Mouse (Mus musculus) intestine, postnatal 0 days (tissue): ENCODE measurements around the gene Camta1. TPM values are rescaled to one million over a fixed set of nuclear protein-coding genes. Genes with fewer than 3 reads are reported as not detected.

Experiments used
- ATAC-seq: fragments of 200-750 bp; cut with Nextera tagmentation; 2 replicates; pipeline ENCODE4 v1.8.0; 2017; ENCODE audit warnings: mild to moderate bottlenecking, moderate TSS enrichment, moderate library complexity
- H3K27ac ChIP-seq: fragments of 300-500 bp; sonication (generic); 2 replicates; pipeline ENCODE4 v1.5.1; 2014; ENCODE audit warnings: mild to moderate bottlenecking, low read depth, low read length, moderate library complexity
- H3K27me3 ChIP-seq: fragments of 300-500 bp; sonication (generic); replicated peaks from 2 replicates; pipeline ENCODE4 v1.6.1; 2014; ENCODE audit warnings: low read length, mixed read lengths; ENCODE audit not compliant: control insufficient read depth, insufficient read depth
- H3K36me3 ChIP-seq: fragments of 300-500 bp; sonication (generic); 2 replicates; pipeline ENCODE4 v1.6.1; 2014; ENCODE audit warnings: mild to moderate bottlenecking, moderate library complexity; ENCODE audit not compliant: control insufficient read depth, insufficient read depth
- H3K4me1 ChIP-seq: fragments of 300-500 bp; sonication (generic); replicated peaks from 2 replicates; pipeline ENCODE4 v1.6.1; 2014; ENCODE audit warnings: antibody characterized with exemption, low read length, mixed read lengths; ENCODE audit not compliant: control insufficient read depth, insufficient read depth
- H3K4me2 ChIP-seq: fragments of 300-500 bp; sonication (generic); replicated peaks from 2 replicates; pipeline ENCODE4 v1.6.1; 2014; ENCODE audit warnings: low read depth, mild to moderate bottlenecking, moderate library complexity
- H3K4me3 ChIP-seq: fragments of 300-500 bp; sonication (generic); 2 replicates; pipeline ENCODE4 v1.5.1; 2014; ENCODE audit warnings: low read depth, low read length
- H3K9ac ChIP-seq: fragments of 300-500 bp; sonication (generic); 2 replicates; pipeline ENCODE4 v1.6.1; 2014; ENCODE audit warnings: mild to moderate bottlenecking, low read depth, low read length
- H3K9me3 ChIP-seq: fragments of 300-500 bp; sonication (generic); 2 replicates; pipeline ENCODE4 v1.6.1; 2016; ENCODE audit warnings: mixed run types; ENCODE audit not compliant: control insufficient read depth
- CTCF ChIP-seq: sonication (generic); IDR thresholded peaks from 2 replicates; pipeline ENCODE4 v1.5.1; 2016; ENCODE audit warnings: low read depth, mild to moderate bottlenecking, control low read depth, antibody characterized with exemption, moderate library complexity
- WGBS: fragments of 180-500 bp; shearing (Covaris S2); extraction: QIAGEN DNeasy Blood & Tissue Kit; methylation state at CpG from one replicate; pipeline ENCODE4 v1.1.7; 2014; 5-methylcytosine and 5-hydroxymethylcytosine counted together
- polyA plus RNA-seq: library from polyadenylated mRNA; unstranded; fragments of >200 nt; fragmentation: Nextera tagmentation; extraction: Ambion mirVana; gene quantifications from 2 replicates; pipeline ENCODE4 v1.2.1, GENCODE M21; 2015

The Camta1 gene
- polyA plus RNA-seq, 1 experiment from 2014 or later: 54.1 TPM

DNA sequence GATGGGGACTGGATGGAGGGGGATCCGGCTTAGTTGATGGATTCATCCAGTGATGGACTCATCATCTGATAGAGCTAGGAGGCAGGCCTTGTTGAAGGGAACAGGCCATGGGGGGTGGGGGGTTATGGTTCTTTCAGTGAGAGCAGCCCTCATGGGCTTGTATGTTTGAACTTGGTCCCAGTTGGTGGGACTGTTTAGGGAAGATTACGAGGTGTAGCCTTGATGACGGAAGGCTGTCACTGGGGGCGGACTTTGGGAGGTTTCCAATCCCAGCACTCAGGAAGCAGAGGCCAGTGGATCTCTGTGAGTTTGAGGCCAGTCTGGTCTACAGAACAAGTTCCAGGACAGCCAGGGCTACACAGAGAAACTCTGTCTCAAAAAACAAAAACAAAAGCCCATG is 132.6 kb downstream of the Camta1 start:
- no peaks in the 10 kb centered on the region for H3K4me1 ChIP-seq
- H3K27me3 ChIP-seq: no peaks in the 10 kb centered on the region
- no peaks in the 10 kb centered on the region for H3K36me3 ChIP-seq
- no peak overlapping the region for H3K4me3 ChIP-seq
- no peak for TF ChIP-seq CTCF
- H3K9ac ChIP-seq: no peak overlapping the region
- H3K9me3 ChIP-seq: no peaks in the 10 kb centered on the region
- 76% methylated on average over 4 of the region's 4 CpGs for WGBS
- H3K27ac ChIP-seq: no peak overlapping the region
- H3K4me2 ChIP-seq: no peak overlapping the region
- ATAC-seq: no peak

DNA sequence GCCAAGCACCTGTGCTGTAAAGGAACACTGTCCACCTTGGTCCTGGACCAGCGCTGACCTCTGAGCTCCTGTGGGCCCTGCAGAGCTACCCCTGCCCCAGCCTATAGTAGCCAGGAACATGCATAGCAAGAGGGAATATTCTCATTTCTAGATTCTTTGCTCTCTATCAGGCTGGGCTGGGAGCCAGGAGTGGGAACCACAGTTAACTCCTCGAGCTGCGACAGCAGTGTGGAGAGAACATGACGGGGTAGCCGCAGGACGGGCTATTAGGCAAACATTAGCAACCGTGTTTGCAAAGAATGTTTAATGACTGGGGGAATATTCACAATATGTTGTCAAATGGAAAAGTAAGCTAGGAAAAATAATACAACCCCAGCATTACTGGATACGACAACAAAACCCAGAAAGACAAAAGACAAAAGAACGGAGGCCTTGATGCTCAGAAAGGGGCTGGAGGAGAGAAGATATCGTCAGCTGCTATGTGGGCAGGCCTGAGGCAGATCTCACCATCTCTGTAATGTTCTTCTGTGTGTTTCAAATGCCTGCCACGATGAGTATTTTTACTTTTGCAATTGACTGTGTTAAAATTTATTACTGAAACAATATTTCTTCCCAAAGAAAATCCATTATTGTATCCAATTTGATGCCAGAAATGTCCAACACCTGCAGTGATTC is 133.1 kb downstream of the Camta1 start:
- Histone ChIP-seq H3K27ac (no peak overlapping the region), H3K4me1 (no peaks in the 10 kb centered on the region), H3K27me3 (no peaks in the 10 kb centered on the region), H3K36me3 (no peaks in the 10 kb centered on the region), H3K9me3 (no peaks in the 10 kb centered on the region), H3K4me3 (no peak overlapping the region), H3K9ac (no peak overlapping the region), H3K4me2 (no peak overlapping the region)
- 69% methylated on average over 11 of the region's 11 CpGs for WGBS
- no peak for ATAC-seq
- TF ChIP-seq CTCF: no peak

DNA sequence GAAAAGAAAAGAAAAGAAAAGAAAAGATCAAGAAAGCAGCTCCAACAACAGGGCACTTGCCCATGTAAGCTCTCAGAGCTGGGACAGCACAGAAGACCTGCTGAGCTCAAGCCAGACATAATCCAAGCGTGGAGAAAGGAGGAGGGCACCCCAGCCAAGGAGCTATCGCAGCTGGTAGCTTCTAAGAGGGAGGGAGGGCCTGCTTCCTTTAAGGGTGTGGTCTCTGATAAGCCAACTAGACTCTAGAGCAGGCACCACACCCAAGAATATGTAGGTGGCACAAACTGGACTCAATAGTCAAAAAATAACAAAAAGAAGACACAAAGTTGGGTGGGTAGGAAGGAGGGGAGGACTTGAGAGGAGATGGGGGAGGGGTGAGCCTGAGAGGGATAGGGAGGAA is 135.3 kb downstream of the Camta1 start:
- Histone ChIP-seq H3K9ac (no peak overlapping the region), H3K4me3 (no peak overlapping the region), H3K4me1 (no peaks in the 10 kb centered on the region), H3K27ac (no peak overlapping the region), H3K27me3 (no peaks in the 10 kb centered on the region), H3K9me3 (no peaks in the 10 kb centered on the region), H3K4me2 (no peak overlapping the region), H3K36me3 (no peaks in the 10 kb centered on the region)
- no peak for TF ChIP-seq CTCF
- no peak for ATAC-seq
- WGBS: 56% methylated on average over 2 of the region's 2 CpGs

DNA sequence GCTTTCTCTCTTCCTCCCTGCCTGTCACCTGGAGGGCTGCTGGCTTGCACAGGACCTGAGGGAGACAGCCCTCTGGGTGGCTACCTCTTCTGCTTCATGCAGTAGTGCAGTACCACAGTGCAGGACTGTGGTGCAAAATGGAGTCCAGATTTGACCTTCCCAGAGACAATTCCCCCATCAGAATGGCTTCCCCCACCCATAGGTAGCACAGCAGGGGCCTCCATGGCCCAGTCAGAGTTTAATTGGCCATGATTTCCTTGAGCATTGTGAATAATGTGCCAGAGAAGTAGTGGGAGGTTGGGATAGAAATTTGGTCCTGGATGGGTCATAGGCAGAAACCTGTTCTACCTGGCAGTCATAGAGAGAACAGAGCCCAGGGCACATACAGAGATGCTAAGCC is 136.8 kb downstream of the Camta1 start:
- no peak for TF ChIP-seq CTCF
- Histone ChIP-seq H3K4me3 (no peak overlapping the region), H3K9ac (no peak overlapping the region), H3K27me3 (no peaks in the 10 kb centered on the region), H3K27ac (no peak overlapping the region), H3K4me1 (no peaks in the 10 kb centered on the region), H3K9me3 (no peaks in the 10 kb centered on the region), H3K4me2 (no peak overlapping the region), H3K36me3 (no peaks in the 10 kb centered on the region)
- no peak for ATAC-seq

DNA sequence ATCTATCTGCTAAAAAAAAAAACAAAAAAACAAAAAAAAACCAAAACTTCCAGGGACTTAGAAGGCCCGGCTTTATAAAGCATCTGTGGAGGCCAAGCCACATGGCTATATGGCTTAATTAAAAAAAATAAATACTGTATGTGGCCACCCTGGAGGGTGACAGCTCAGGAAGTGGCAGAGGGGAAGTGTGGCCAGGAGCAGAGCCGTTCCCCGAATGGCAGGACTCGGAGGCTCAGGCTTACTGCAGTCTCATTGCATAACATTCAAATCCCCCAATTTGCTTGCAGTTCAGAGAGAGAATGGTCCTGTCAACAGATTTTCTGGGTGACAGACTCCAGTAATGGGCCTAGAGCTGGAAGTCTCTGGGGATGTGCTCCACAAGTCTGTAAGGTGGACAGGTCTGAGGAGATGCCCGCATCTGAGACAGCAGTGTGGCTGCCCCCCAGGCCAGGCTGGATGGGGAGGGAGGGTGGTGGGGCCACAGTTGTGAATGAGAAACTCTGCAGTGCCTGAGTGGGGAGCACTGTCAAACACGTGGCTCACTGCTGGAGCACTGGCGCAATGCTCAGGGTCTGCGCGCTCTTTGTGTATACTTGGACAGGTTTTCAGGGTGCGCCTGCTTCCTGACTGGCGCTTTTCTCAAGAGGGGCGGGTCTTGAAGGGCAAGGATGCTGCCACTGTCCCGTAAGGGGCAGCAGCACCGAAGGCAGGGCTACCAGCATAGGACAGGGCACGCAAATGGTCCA is 140.8 kb downstream of the Camta1 start:
- Histone ChIP-seq H3K27me3 (no peaks in the 10 kb centered on the region), H3K27ac (no peak overlapping the region), H3K9me3 (no peaks in the 10 kb centered on the region), H3K36me3 (no peaks in the 10 kb centered on the region), H3K9ac (no peak overlapping the region), H3K4me3 (no peak overlapping the region), H3K4me2 (no peak overlapping the region), H3K4me1 (no peaks in the 10 kb centered on the region)
- ATAC-seq: no peak
- WGBS: 88% methylated on average over 15 of the region's 15 CpGs
- TF ChIP-seq CTCF: no peak

DNA sequence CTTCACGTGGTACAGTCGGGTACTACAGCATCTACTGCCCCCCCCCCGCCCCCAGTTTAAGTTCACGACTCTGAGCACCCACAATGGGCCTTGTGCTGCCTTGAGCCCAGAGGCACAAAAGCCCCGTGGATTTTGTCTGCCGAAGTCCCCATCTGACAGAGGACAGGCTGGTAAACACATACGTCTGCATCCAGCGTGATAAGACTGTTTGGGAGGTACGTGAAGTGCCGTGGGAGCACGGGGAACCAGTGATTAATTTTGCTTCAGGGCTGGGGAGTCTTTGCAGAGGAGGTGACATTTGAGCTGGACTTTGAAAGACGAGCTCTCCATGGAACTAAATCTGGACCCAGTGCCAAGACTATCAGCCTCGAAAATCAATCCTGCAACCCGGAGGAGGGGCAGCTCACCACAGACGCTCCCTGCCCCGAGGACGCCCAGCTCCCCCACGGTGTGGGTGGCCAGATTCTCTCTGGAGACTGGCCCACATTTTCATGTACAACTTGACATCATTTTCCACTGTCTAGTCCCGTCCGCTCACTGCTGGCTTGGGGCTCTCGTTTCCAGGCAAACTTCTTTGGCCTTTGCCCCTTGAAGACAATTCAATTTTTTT is 142.7 kb downstream of the Camta1 start:
- H3K9me3 ChIP-seq: no peaks in the 10 kb centered on the region
- no peak for TF ChIP-seq CTCF
- no peaks in the 10 kb centered on the region for H3K27me3 ChIP-seq
- no peak overlapping the region for H3K4me2 ChIP-seq
- H3K27ac ChIP-seq: no peak overlapping the region
- no peak for ATAC-seq
- no peak overlapping the region for H3K4me3 ChIP-seq
- WGBS: 45% methylated on average over 21 of the region's 21 CpGs
- no peak overlapping the region for H3K9ac ChIP-seq
- H3K36me3 ChIP-seq: no peaks in the 10 kb centered on the region
- H3K4me1 ChIP-seq: no peaks in the 10 kb centered on the region
